Mouse (Mus musculus) intestine, embryonic 15.5 days (tissue): ENCODE results near the gene Borcs6. TPM values are rescaled to one million over a fixed set of nuclear protein-coding genes. Genes with fewer than 3 reads are reported as not detected.

Experiments
- ATAC-seq: fragments of 200-750 bp; cut with Nextera tagmentation; 2 replicates; pipeline ENCODE4 v1.8.0; 2017; ENCODE audit warnings: moderate TSS enrichment, moderate library complexity
- H3K27ac ChIP-seq: fragments of 300-500 bp; sonication (generic); 2 replicates; pipeline ENCODE4 v1.5.1; 2015; ENCODE audit warnings: mild to moderate bottlenecking, inconsistent platforms
- H3K27me3 ChIP-seq: fragments of 300-500 bp; sonication (generic); replicated peaks from 2 replicates; pipeline ENCODE4 v1.6.1; 2015; ENCODE audit warnings: inconsistent platforms
- H3K36me3 ChIP-seq: fragments of 300-500 bp; sonication (generic); 2 replicates; pipeline ENCODE4 v1.6.1; 2015; ENCODE audit warnings: inconsistent platforms
- H3K4me1 ChIP-seq: fragments of 300-500 bp; sonication (generic); replicated peaks from 2 replicates; pipeline ENCODE4 v1.6.1; 2015; ENCODE audit warnings: inconsistent platforms
- H3K4me2 ChIP-seq: fragments of 300-500 bp; sonication (generic); replicated peaks from 2 replicates; pipeline ENCODE4 v1.6.1; 2015; ENCODE audit warnings: mild to moderate bottlenecking, inconsistent platforms
- H3K4me3 ChIP-seq: fragments of 300-500 bp; sonication (generic); replicated peaks from 2 replicates; pipeline ENCODE4 v1.5.1; 2015; ENCODE audit warnings: inconsistent platforms
- H3K9ac ChIP-seq: fragments of 300-500 bp; sonication (generic); 2 replicates; pipeline ENCODE4 v1.6.1; 2015; ENCODE audit warnings: inconsistent platforms
- H3K9me3 ChIP-seq: fragments of 300-500 bp; sonication (generic); 2 replicates; pipeline ENCODE4 v1.6.1; 2016; ENCODE audit warnings: inconsistent platforms
- WGBS: fragments of 180-500 bp; shearing (Covaris S2); methylation state at CpG from one replicate; pipeline ENCODE4 v1.1.7; 2015; 5-methylcytosine and 5-hydroxymethylcytosine counted together
- polyA plus RNA-seq: library from polyadenylated mRNA; unstranded; fragments of >200 nt; fragmentation: Nextera tagmentation; extraction: Ambion mirVana; gene quantifications from 2 replicates; pipeline ENCODE4 v1.2.1, GENCODE M21; 2015

Gene Borcs6
- polyA plus RNA-seq, 1 experiment from 2014 or later = 8.9 TPM

- no peaks in the 10 kb centered on the region for H3K9me3 ChIP-seq
- peaks cover 11% of the 10 kb centered on the region for H3K4me1 ChIP-seq
- H3K9ac ChIP-seq = no peak overlapping the region
- H3K27me3 ChIP-seq = no peaks in the 10 kb centered on the region
- no peak for ATAC-seq
- 80% methylated on average over 9 of the region's 9 CpGs for WGBS
- peak overlapping the region; percentile 68 for H3K27ac ChIP-seq
- peak overlapping the region; percentile 62 for H3K4me2 ChIP-seq
- no peak overlapping the region for H3K4me3 ChIP-seq
- H3K36me3 ChIP-seq = peaks cover 38% of the 10 kb centered on the region
Measured at GRCm38 (mm10) chr11:69035411-69035810, 24.1 kb upstream of the Borcs6 start.

GRCm38 (mm10) chr11:69035849-69036248, 23.7 kb upstream of the Borcs6 start:
- no peaks in the 10 kb centered on the region for H3K9me3 ChIP-seq
- peak overlapping the region; percentile 68 for H3K27ac ChIP-seq
- 5% methylated on average over 8 of the region's 8 CpGs for WGBS
- peak overlapping the region; percentile 68; the same call in 1 of the 2 replicates for H3K4me3 ChIP-seq
- H3K4me2 ChIP-seq = peak overlapping the region; percentile 62
- no peak overlapping the region for H3K9ac ChIP-seq
- H3K4me1 ChIP-seq = peaks cover 11% of the 10 kb centered on the region
- ATAC-seq = peak; percentile 21; the same call in 1 of the 2 replicates
- no peaks in the 10 kb centered on the region for H3K27me3 ChIP-seq
- H3K36me3 ChIP-seq = peaks cover 34% of the 10 kb centered on the region

GRCm38 (mm10) chr11:69036486-69037230, 22.9 kb upstream of the Borcs6 start:
- H3K27me3 ChIP-seq = no peaks in the 10 kb centered on the region
- peak overlapping the region; percentile 84 for H3K27ac ChIP-seq
- H3K4me3 ChIP-seq = peak overlapping the region; percentile 68
- H3K4me1 ChIP-seq = peaks cover 11% of the 10 kb centered on the region
- H3K9ac ChIP-seq = peak overlapping the region; percentile 68
- H3K9me3 ChIP-seq = no peaks in the 10 kb centered on the region
- H3K4me2 ChIP-seq = peak overlapping the region; percentile 62
- ATAC-seq = peak; percentile 17; the same call in 1 of the 2 replicates
- 8% methylated on average over 20 of the region's 20 CpGs for WGBS
- peaks cover 26% of the 10 kb centered on the region for H3K36me3 ChIP-seq

- Histone ChIP-seq H3K36me3 (peaks cover 24% of the 10 kb centered on the region), H3K27ac (peak overlapping the region; percentile 84), H3K9ac (peak overlapping the region; percentile 68), H3K4me1 (peaks cover 11% of the 10 kb centered on the region), H3K4me3 (peak overlapping the region; percentile 68), H3K4me2 (peak overlapping the region; percentile 62), H3K27me3 (no peaks in the 10 kb centered on the region), H3K9me3 (no peaks in the 10 kb centered on the region)
- peak; percentile 57 for ATAC-seq
- 1% methylated on average over 34 of the region's 34 CpGs for WGBS
Measured at GRCm38 (mm10) chr11:69037231-69038061, 22.1 kb upstream of the Borcs6 start.

- Histone ChIP-seq H3K4me3 (no peak overlapping the region), H3K36me3 (peaks cover 21% of the 10 kb centered on the region), H3K4me2 (no peak overlapping the region), H3K9me3 (no peaks in the 10 kb centered on the region), H3K9ac (no peak overlapping the region), H3K27ac (no peak overlapping the region), H3K27me3 (no peaks in the 10 kb centered on the region), H3K4me1 (peaks cover 11% of the 10 kb centered on the region)
- ATAC-seq = no peak
- WGBS = 75% methylated on average over 5 of the region's 5 CpGs
Measured at GRCm38 (mm10) chr11:69038173-69038572, 21.3 kb upstream of the Borcs6 start.

GRCm38 (mm10) chr11:69045531-69046394, 13.8 kb upstream of the Borcs6 start, which contains the start of gene Aurkb:
Aurkb (plus strand) TSS chr11:69045647.
- H3K4me1 ChIP-seq = peaks cover 23% of the 10 kb centered on the region
- peak within 1 kb of the TSS; percentile 73 for H3K9ac ChIP-seq
- WGBS = under 1% methylated on average over 54 of the region's 54 CpGs
- H3K9me3 ChIP-seq = no peaks in the 10 kb centered on the region
- ATAC-seq = peak; percentile 85
- H3K4me3 ChIP-seq = peak within 1 kb of the TSS; percentile 72
- no peaks in the 10 kb centered on the region for H3K27me3 ChIP-seq
- H3K36me3 ChIP-seq = peaks cover 19% of the 10 kb centered on the region
- peak within 1 kb of the TSS; percentile 77 for H3K4me2 ChIP-seq
- peak within 1 kb of the TSS; percentile 96 for H3K27ac ChIP-seq

GRCm38 (mm10) chr11:69046395-69046774, 13.1 kb upstream of the Borcs6 start:
- no peaks in the 10 kb centered on the region for H3K9me3 ChIP-seq
- 5% methylated on average over 9 of the region's 9 CpGs for WGBS
- peaks cover 24% of the 10 kb centered on the region for H3K36me3 ChIP-seq
- H3K27me3 ChIP-seq = no peaks in the 10 kb centered on the region
- peak overlapping the region; percentile 77 for H3K4me2 ChIP-seq
- ATAC-seq = no peak
- no peak overlapping the region for H3K27ac ChIP-seq
- H3K4me3 ChIP-seq = peak overlapping the region; percentile 72
- H3K9ac ChIP-seq = peak overlapping the region; percentile 73
- H3K4me1 ChIP-seq = peaks cover 23% of the 10 kb centered on the region

- H3K27me3 ChIP-seq = no peaks in the 10 kb centered on the region
Measured at GRCm38 (mm10) chr11:69047592-69047991, 11.9 kb upstream of the Borcs6 start.

GRCm38 (mm10) chr11:69048151-69048550, 11.4 kb upstream of the Borcs6 start:
- Histone ChIP-seq H3K36me3 (peaks cover 24% of the 10 kb centered on the region), H3K4me2 (no peak overlapping the region), H3K4me3 (no peak overlapping the region), H3K27me3 (no peaks in the 10 kb centered on the region), H3K27ac (no peak overlapping the region), H3K9ac (no peak overlapping the region), H3K9me3 (no peaks in the 10 kb centered on the region), H3K4me1 (peaks cover 23% of the 10 kb centered on the region)
- ATAC-seq = no peak
- WGBS = 94% methylated on average over 14 of the region's 14 CpGs

More at GRCm38 (mm10) chr11:69047592-69047991, 11.9 kb upstream of the Borcs6 start:
- Histone ChIP-seq H3K4me2 (peak overlapping the region; percentile 77), H3K36me3 (peaks cover 24% of the 10 kb centered on the region), H3K9ac (peak overlapping the region; percentile 29; the same call in 1 of the 2 replicates), H3K27ac (no peak overlapping the region), H3K9me3 (no peaks in the 10 kb centered on the region), H3K4me3 (no peak overlapping the region; the same call in 1 of the 2 replicates), H3K4me1 (peaks cover 23% of the 10 kb centered on the region)
- 79% methylated on average over 12 of the region's 12 CpGs for WGBS
- ATAC-seq = no peak

GRCm38 (mm10) chr11:69050748-69051147, 8.8 kb upstream of the Borcs6 start:
- no peak for ATAC-seq
- 89% methylated on average over 8 of the region's 8 CpGs for WGBS
- H3K27ac ChIP-seq = no peak overlapping the region
- H3K9ac ChIP-seq = no peak overlapping the region
- peaks cover 24% of the 10 kb centered on the region for H3K36me3 ChIP-seq
- no peak overlapping the region for H3K4me2 ChIP-seq
- H3K4me1 ChIP-seq = peaks cover 23% of the 10 kb centered on the region
- no peaks in the 10 kb centered on the region for H3K27me3 ChIP-seq
- H3K4me3 ChIP-seq = no peak overlapping the region
- no peaks in the 10 kb centered on the region for H3K9me3 ChIP-seq

GRCm38 (mm10) chr11:69051771-69052170, 7.7 kb upstream of the Borcs6 start:
- Histone ChIP-seq H3K27me3 (no peaks in the 10 kb centered on the region), H3K4me2 (no peak overlapping the region), H3K9ac (no peak overlapping the region), H3K4me1 (peaks cover 20% of the 10 kb centered on the region), H3K4me3 (no peak overlapping the region), H3K9me3 (no peaks in the 10 kb centered on the region), H3K36me3 (peaks cover 24% of the 10 kb centered on the region), H3K27ac (no peak overlapping the region)
- no peak for ATAC-seq
- WGBS = 88% methylated on average over 4 of the region's 4 CpGs
